Comparison of ENCODE assay signal across 8 mouse cellular contexts in genomic region chr2:22621828-22622731, GRCm38 (mm10). TPM values are rescaled to one million over a fixed set of nuclear protein-coding genes. Genes with fewer than 3 reads are reported as not detected.
DNase-seq lines count a peak whose midpoint lies in the region; ATAC-seq and TF ChIP-seq lines count a peak whose summit lies in the region.

Gad2 (plus strand) TSS chr2:22622205.

- H3K4me1 ChIP-seq in lung, embryonic 14.5 days (ENCODE audit: insufficient read depth) = no peaks in the 10 kb centered on the region
- H3K4me1 ChIP-seq in forebrain, embryonic 14.5 days (ENCODE audit: control insufficient read depth, insufficient read depth, low read length) = peaks cover 19% of the 10 kb centered on the region; the same call in 1 of the 2 replicates
- no peaks in the 10 kb centered on the region for H3K4me1 ChIP-seq in intestine, postnatal 0 days (replicated peaks; ENCODE audit: control insufficient read depth, insufficient read depth, low read length)
- peaks cover 25% of the 10 kb centered on the region for H3K4me1 ChIP-seq in limb, embryonic 15.5 days

- no peaks in the 10 kb centered on the region for H3K36me3 ChIP-seq in lung, embryonic 14.5 days (ENCODE audit: insufficient read depth)
- no peaks in the 10 kb centered on the region for H3K36me3 ChIP-seq in forebrain, embryonic 14.5 days (ENCODE audit: control insufficient read depth, insufficient read depth, low read length)
- no peaks in the 10 kb centered on the region for H3K36me3 ChIP-seq in intestine, postnatal 0 days (ENCODE audit: control insufficient read depth, insufficient read depth)
- H3K36me3 ChIP-seq in limb, embryonic 15.5 days = no peaks in the 10 kb centered on the region

- peak; percentile 59 for DNase-seq in lung, embryonic 14.5 days
- DNase-seq in lung, postnatal 36 days = no peak
- DNase-seq in adrenal gland, postnatal 36 days = peak; percentile 37 to 49
- peak; percentile 66 for DNase-seq in forebrain, embryonic 14.5 days (ENCODE audit: low spot score)
- peak; percentile 84 for DNase-seq in retina, postnatal 1 day
- no peak for DNase-seq in urinary bladder, postnatal 10 days (ENCODE audit: low spot score)

- H3K4me2 ChIP-seq in lung, embryonic 14.5 days = peak within 1 kb of the TSS; percentile 54
- H3K4me2 ChIP-seq in forebrain, embryonic 14.5 days (ENCODE audit: low read length) = peak within 1 kb of the TSS; percentile 78
- peak within 1 kb of the TSS; percentile 60 for H3K4me2 ChIP-seq in intestine, postnatal 0 days (replicated peaks; ENCODE audit: low read depth)
- peak within 1 kb of the TSS; percentile 68 for H3K4me2 ChIP-seq in limb, embryonic 15.5 days

- no peak within 1 kb of the TSS for H3K9ac ChIP-seq in lung, embryonic 14.5 days
- H3K9ac ChIP-seq in forebrain, embryonic 14.5 days (ENCODE audit: low read length) = peak within 1 kb of the TSS; percentile 89
- H3K9ac ChIP-seq in intestine, postnatal 0 days (ENCODE audit: low read depth, low read length) = no peak within 1 kb of the TSS
- H3K9ac ChIP-seq in limb, embryonic 15.5 days = no peak within 1 kb of the TSS

- H3K4me3 ChIP-seq in lung, embryonic 14.5 days (ENCODE audit: low read depth, low read length) = peak within 1 kb of the TSS; percentile 28
- H3K4me3 ChIP-seq in forebrain, embryonic 14.5 days (ENCODE audit: low read depth, low read length) = peak within 1 kb of the TSS; percentile 51
- peak within 1 kb of the TSS; percentile 35 for H3K4me3 ChIP-seq in intestine, postnatal 0 days (ENCODE audit: low read depth, low read length)
- peak within 1 kb of the TSS; percentile 36 for H3K4me3 ChIP-seq in limb, embryonic 15.5 days

- TF ChIP-seq CTCF in lung, embryonic 14.5 days (IDR thresholded peaks at IDR 0.05; ENCODE audit: low read depth) = no peak
- no peak for TF ChIP-seq CTCF in intestine, postnatal 0 days (IDR thresholded peaks at IDR 0.05; ENCODE audit: low read depth)

- H3K27me3 ChIP-seq in lung, embryonic 14.5 days (ENCODE audit: insufficient read depth, low read length) = peaks cover 95% of the 10 kb centered on the region
- H3K27me3 ChIP-seq in forebrain, embryonic 14.5 days (replicated peaks; ENCODE audit: control insufficient read depth, insufficient read depth, low read length) = peaks cover 45% of the 10 kb centered on the region
- peaks cover 90% of the 10 kb centered on the region for H3K27me3 ChIP-seq in intestine, postnatal 0 days (replicated peaks; ENCODE audit: control insufficient read depth, insufficient read depth, low read length)
- peaks cover 98% of the 10 kb centered on the region for H3K27me3 ChIP-seq in limb, embryonic 15.5 days

- WGBS in lung, embryonic 14.5 days = under 1% methylated on average over 55 of the region's 55 CpGs
- WGBS in forebrain, embryonic 14.5 days = under 1% methylated on average over 55 of the region's 55 CpGs
- WGBS in intestine, postnatal 0 days = under 1% methylated on average over 55 of the region's 55 CpGs
- whole genome bisulfite sequencing in limb, embryonic 15.5 days = under 1% methylated on average over 54 of the region's 55 CpGs

- H3K9me3 ChIP-seq in lung, embryonic 14.5 days (ENCODE audit: low read depth, low read length) = no peaks in the 10 kb centered on the region
- no peaks in the 10 kb centered on the region for H3K9me3 ChIP-seq in forebrain, embryonic 14.5 days (replicated peaks; ENCODE audit: control insufficient read depth, low read length)
- H3K9me3 ChIP-seq in intestine, postnatal 0 days (ENCODE audit: control insufficient read depth) = no peaks in the 10 kb centered on the region
- no peaks in the 10 kb centered on the region for H3K9me3 ChIP-seq in limb, embryonic 15.5 days

- peak; percentile 88; the same call in 1 of the 2 replicates for ATAC-seq in lung, embryonic 14.5 days (ENCODE audit: insufficient read depth)
- ATAC-seq in forebrain, embryonic 14.5 days = peak; percentile 61
- ATAC-seq in intestine, postnatal 0 days = 0 out of 2 replicates have a peak, but pooled peaks have one; percentile 53
- peak; percentile 68; the same call in 1 of the 2 replicates for ATAC-seq in limb, embryonic 15.5 days (ENCODE audit: insufficient number of reproducible peaks, low FRiP score, low TSS enrichment, low read depth)

- no peak within 1 kb of the TSS for H3K27ac ChIP-seq in lung, embryonic 14.5 days (ENCODE audit: low read depth)
- H3K27ac ChIP-seq in forebrain, embryonic 14.5 days (ENCODE audit: low read depth, low read length) = peak within 1 kb of the TSS; percentile 98
- H3K27ac ChIP-seq in intestine, postnatal 0 days (ENCODE audit: low read depth, low read length) = no peak within 1 kb of the TSS
- H3K27ac ChIP-seq in limb, embryonic 15.5 days = no peak within 1 kb of the TSS

RNA-seq across cellular contexts. Expression of gene Gad2, which starts in this region (rescaled TPM):
- polyA plus RNA-seq in lung, embryonic 14.5 days (2014; fragmentation: Nextera tagmentation; extraction: Ambion mirVana) = 0.09 and 0.36 TPM in 2 replicates
- not detected for total RNA-seq in adrenal gland, postnatal 36 days (2021)
- polyA plus RNA-seq in forebrain, embryonic 14.5 days (2014; fragmentation: Nextera tagmentation; extraction: Ambion mirVana) = 38.7 and 43.1 TPM in 2 replicates
- not detected in 2 replicates for polyA plus RNA-seq in intestine, postnatal 0 days (2015; fragmentation: Nextera tagmentation; extraction: Ambion mirVana)
- polyA plus RNA-seq in limb, embryonic 15.5 days (2015; fragmentation: Nextera tagmentation; extraction: Ambion mirVana) = 0.09 and 0.14 TPM in 2 replicates

Comparison
In these comparisons a context has a peak if more than half of its experiments do, and no peak if none do; other contexts are left out.
1. RNA of gene Gad2 (polyA plus RNA-seq): 38.7 to 43.1 TPM in forebrain, embryonic 14.5 days; 0.09 to 0.36 TPM in lung, embryonic 14.5 days, 0.09 to 0.14 TPM in limb, embryonic 15.5 days and not detected in intestine, postnatal 0 days; every median in the first group is over 10 times any median in the second.
2. Peak in DNase-seq, ATAC-seq, H3K4me3 ChIP-seq and H3K4me2 ChIP-seq in lung, embryonic 14.5 days; RNA of the gene not detected or under 1 TPM.
3. Peak in DNase-seq in adrenal gland, postnatal 36 days; RNA of the gene not detected or under 1 TPM.
4. Peak in ATAC-seq, H3K4me3 ChIP-seq and H3K4me2 ChIP-seq in intestine, postnatal 0 days; RNA of the gene not detected or under 1 TPM.
5. Peak in ATAC-seq, H3K4me3 ChIP-seq and H3K4me2 ChIP-seq in limb, embryonic 15.5 days; RNA of the gene not detected or under 1 TPM.
6. DNase-seq: peak in forebrain, embryonic 14.5 days (single experiment) and retina, postnatal 1 day (single experiment); none in lung, postnatal 36 days (single experiment) and urinary bladder, postnatal 10 days (single experiment).
7. Peak in every context shown above with its lines, with median percentiles within 50 percentile points of each other: ATAC-seq, H3K4me2 ChIP-seq and H3K4me3 ChIP-seq.